Mouse (Mus musculus) spleen, adult 2 months (tissue): Measurements from ENCODE around the gene Sema6d.

ENCODE experiments used
- CTCF ChIP-seq: fragments of 200-500 bp; IDR thresholded peaks from 2 replicates; pipeline ENCODE4 v1.5.1; 2011; ENCODE audit warnings: mild to moderate bottlenecking, inconsistent platforms; ENCODE audit not compliant: insufficient read depth, insufficient read length, insufficient replicate concordance; ENCODE audit errors: extremely low read depth
- POLR2A ChIP-seq: fragments of 200-500 bp; IDR thresholded peaks from 2 replicates; pipeline ENCODE4 v1.6.1; 2011; ENCODE audit warnings: low read depth, low read length, inconsistent platforms

- TF ChIP-seq CTCF: no peak
- TF ChIP-seq POLR2A: no peak
Measured at GRCm38 (mm10) chr2:124308605-124309004, 218.8 kb downstream of the Sema6d start.
